Mouse (Mus musculus): ENCODE data around the gene Col25a1. TPM values are rescaled to one million over a fixed set of nuclear protein-coding genes. Genes with fewer than 3 reads are reported as not detected.

Col25a1 gene
- polyA plus RNA-seq, 1 experiment from 2014 or later: 7.0 TPM

DNA sequence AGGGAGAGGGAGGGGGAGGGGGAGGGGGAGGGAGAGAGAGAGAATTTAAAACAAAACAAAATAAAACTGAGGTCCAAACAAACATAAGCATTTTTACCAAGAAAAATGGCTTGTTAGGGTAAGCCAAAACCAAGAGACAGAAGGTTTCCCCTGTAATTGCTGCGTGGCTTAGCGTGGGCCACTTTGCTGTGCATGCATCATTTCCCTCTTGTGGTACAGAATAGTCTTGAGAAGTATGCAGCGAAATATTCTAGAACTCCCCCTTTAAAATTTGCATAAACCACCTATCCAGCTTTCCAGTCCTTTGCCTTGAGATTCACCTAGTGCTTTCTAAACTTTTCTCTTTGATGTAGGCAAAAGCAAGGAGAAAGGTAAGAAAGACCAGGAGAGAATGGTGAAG is 21.8 kb downstream of the Col25a1 start:
- Histone ChIP-seq H3K4me1 (ENCODE audit: insufficient read depth, low read depth, low read length) (no peaks in the 10 kb centered on the region), H3K9me3 (ENCODE audit: low read length) (no peaks in the 10 kb centered on the region), H3K9ac (replicated peaks; ENCODE audit: low read depth) (no peak overlapping the region), H3K27me3 (replicated peaks; ENCODE audit: insufficient read depth, low read length) (no peaks in the 10 kb centered on the region), H3K36me3 (ENCODE audit: insufficient read depth, low read length) (no peaks in the 10 kb centered on the region), H3K4me2 (replicated peaks; ENCODE audit: low read depth, low read length) (no peak overlapping the region), H3K27ac (ENCODE audit: low read length) (no peak overlapping the region), H3K4me3 (ENCODE audit: low read depth, low read length) (no peak overlapping the region)
- ATAC-seq (no peak), DNase-seq (ENCODE audit: low spot score) (no peak)
- TF ChIP-seq CTCF (IDR thresholded peaks at IDR 0.05) (no peak), EP300 (IDR thresholded peaks at IDR 0.05) (no peak)
- 84% methylated on average over 3 of the region's 3 CpGs for WGBS

DNA sequence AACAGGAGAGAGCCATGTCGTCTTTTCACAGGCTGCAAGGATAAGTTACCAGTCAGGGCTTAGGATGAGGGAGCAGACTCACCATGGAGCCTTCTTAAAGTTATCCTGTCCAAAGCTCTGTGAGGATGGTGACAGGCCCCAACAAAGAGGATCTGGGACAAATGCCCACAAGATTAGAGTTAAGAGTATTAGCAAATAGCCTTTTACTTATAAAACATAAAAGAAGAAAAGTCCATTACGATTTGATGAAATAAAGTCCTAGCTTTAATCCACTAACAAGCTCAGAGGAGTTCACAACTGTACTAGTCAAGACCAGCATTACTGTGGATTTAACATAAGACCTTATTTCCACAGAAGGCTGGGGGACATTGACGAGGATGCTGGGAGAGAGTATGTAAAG is 26.2 kb downstream of the Col25a1 start:
- no peak for TF ChIP-seq CTCF (IDR thresholded peaks at IDR 0.05)
- no peak for TF ChIP-seq EP300 (IDR thresholded peaks at IDR 0.05)

DNA sequence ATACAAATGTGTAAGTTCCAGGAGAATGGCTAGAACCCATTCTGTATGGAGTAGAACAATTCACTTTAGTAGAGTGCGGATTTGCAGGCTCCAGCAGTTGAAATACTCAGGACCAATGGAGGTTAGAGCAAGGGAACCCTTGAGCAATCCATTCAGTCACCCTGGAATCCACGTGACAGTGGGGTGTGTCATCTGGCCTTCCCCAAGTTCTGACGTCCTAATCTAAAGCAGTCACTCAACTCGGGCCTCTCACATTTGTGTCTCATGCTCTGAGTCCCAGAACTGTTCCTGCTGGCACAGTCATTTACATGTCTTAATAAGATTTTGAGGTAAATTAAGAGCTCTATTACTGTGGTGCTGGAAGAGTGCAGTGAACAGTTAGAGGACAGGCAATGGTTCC is 28.6 kb downstream of the Col25a1 start:
- DNase-seq (ENCODE audit: low spot score): no peak
- Histone ChIP-seq H3K36me3 (ENCODE audit: insufficient read depth, low read length) (no peaks in the 10 kb centered on the region), H3K27ac (ENCODE audit: low read length) (no peak overlapping the region), H3K27me3 (replicated peaks; ENCODE audit: insufficient read depth, low read length) (no peaks in the 10 kb centered on the region), H3K4me3 (ENCODE audit: low read depth, low read length) (no peak overlapping the region), H3K9ac (replicated peaks; ENCODE audit: low read depth) (no peak overlapping the region), H3K4me1 (ENCODE audit: insufficient read depth, low read depth, low read length) (no peaks in the 10 kb centered on the region), H3K9me3 (ENCODE audit: low read length) (no peaks in the 10 kb centered on the region), H3K4me2 (replicated peaks; ENCODE audit: low read depth, low read length) (no peak overlapping the region)
- 60% methylated on average over 4 of the region's 4 CpGs for WGBS
- no peak for ATAC-seq
- TF ChIP-seq EP300 (IDR thresholded peaks at IDR 0.05) (no peak), CTCF (IDR thresholded peaks at IDR 0.05) (no peak)

More for the DNA sequence above, 26.2 kb downstream of the Col25a1 start:
- H3K27ac ChIP-seq (ENCODE audit: low read length): no peak overlapping the region
- H3K4me2 ChIP-seq (replicated peaks; ENCODE audit: low read depth, low read length): no peak overlapping the region
- no peak overlapping the region for H3K9ac ChIP-seq (replicated peaks; ENCODE audit: low read depth)
- no peak for ATAC-seq
- no peaks in the 10 kb centered on the region for H3K9me3 ChIP-seq (ENCODE audit: low read length)
- H3K27me3 ChIP-seq (replicated peaks; ENCODE audit: insufficient read depth, low read length): no peaks in the 10 kb centered on the region
- no peaks in the 10 kb centered on the region for H3K4me1 ChIP-seq (ENCODE audit: insufficient read depth, low read depth, low read length)
- H3K36me3 ChIP-seq (ENCODE audit: insufficient read depth, low read length): no peaks in the 10 kb centered on the region
- DNase-seq (ENCODE audit: low spot score): no peak
- 58% methylated on average over 3 of the region's 3 CpGs for WGBS
- H3K4me3 ChIP-seq (ENCODE audit: low read depth, low read length): no peak overlapping the region

DNA sequence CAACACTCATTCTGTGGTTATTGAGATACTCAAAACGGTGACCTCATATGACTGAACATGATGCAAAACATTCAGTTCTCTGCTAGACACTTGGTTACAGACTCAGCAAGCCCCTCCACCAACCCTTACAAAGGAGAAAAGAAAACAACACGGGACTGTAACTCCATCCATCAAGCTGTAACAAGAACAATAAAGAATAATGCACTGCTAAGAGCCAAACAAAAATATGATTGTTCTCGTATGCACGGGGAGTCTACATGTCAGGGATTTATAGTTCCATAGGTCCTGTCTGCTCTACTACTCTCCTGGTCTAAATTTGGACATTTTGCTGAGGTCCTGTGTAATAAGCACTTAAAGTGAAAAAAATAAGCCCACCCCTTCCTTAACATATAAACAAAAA is 29.6 kb downstream of the Col25a1 start:
- TF ChIP-seq EP300 (IDR thresholded peaks at IDR 0.05) (no peak), CTCF (IDR thresholded peaks at IDR 0.05) (no peak)
- no peak overlapping the region for H3K4me2 ChIP-seq (replicated peaks; ENCODE audit: low read depth, low read length)
- 52% methylated on average over 4 of the region's 4 CpGs for WGBS
- no peak overlapping the region for H3K4me3 ChIP-seq (ENCODE audit: low read depth, low read length)
- H3K27ac ChIP-seq (ENCODE audit: low read length): no peak overlapping the region
- DNase-seq (ENCODE audit: low spot score) (no peak), ATAC-seq (no peak)
- no peaks in the 10 kb centered on the region for H3K36me3 ChIP-seq (ENCODE audit: insufficient read depth, low read length)
- no peaks in the 10 kb centered on the region for H3K9me3 ChIP-seq (ENCODE audit: low read length)
- H3K4me1 ChIP-seq (ENCODE audit: insufficient read depth, low read depth, low read length): no peaks in the 10 kb centered on the region
- H3K27me3 ChIP-seq (replicated peaks; ENCODE audit: insufficient read depth, low read length): no peaks in the 10 kb centered on the region
- no peak overlapping the region for H3K9ac ChIP-seq (replicated peaks; ENCODE audit: low read depth)

DNA sequence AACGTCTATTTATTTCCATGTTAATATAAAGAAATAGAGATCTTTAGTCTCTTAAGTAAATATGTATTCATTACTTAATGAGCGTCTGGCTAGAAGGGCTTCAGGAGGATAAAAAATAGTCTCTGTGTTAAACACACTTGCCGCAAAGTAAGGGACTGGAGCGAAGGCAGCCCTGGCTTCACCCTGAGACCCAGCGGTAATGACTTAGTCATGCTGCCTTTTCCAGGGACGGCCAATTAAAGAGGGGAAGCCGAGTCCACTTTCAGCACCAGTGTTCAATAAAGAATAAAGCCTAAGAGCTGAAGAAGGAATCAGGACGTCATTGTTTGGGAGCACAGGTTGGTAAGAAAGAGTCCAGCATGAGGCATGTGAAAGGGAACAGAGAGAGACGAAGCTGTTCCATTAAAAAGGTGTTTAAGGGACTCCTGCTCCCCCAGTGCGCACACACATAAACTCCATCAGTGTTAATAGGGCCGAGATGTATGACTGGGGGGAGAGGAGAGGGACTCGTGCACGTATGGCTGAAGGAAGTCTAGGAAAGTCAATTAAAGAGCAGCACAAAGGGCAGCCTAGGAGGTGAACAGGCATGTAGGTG is 30.1 kb downstream of the Col25a1 start:
- WGBS: 64% methylated on average over 13 of the region's 13 CpGs
- H3K9me3 ChIP-seq (ENCODE audit: low read length): no peaks in the 10 kb centered on the region
- ATAC-seq: no peak
- no peak for DNase-seq (ENCODE audit: low spot score)
- H3K4me1 ChIP-seq (ENCODE audit: insufficient read depth, low read depth, low read length): no peaks in the 10 kb centered on the region
- no peak for TF ChIP-seq CTCF (IDR thresholded peaks at IDR 0.05)
- no peak for TF ChIP-seq EP300 (IDR thresholded peaks at IDR 0.05)
- no peak overlapping the region for H3K4me3 ChIP-seq (ENCODE audit: low read depth, low read length)
- H3K36me3 ChIP-seq (ENCODE audit: insufficient read depth, low read length): no peaks in the 10 kb centered on the region
- no peak overlapping the region for H3K27ac ChIP-seq (ENCODE audit: low read length)
- no peaks in the 10 kb centered on the region for H3K27me3 ChIP-seq (replicated peaks; ENCODE audit: insufficient read depth, low read length)
- no peak overlapping the region for H3K4me2 ChIP-seq (replicated peaks; ENCODE audit: low read depth, low read length)
- no peak overlapping the region for H3K9ac ChIP-seq (replicated peaks; ENCODE audit: low read depth)

DNA sequence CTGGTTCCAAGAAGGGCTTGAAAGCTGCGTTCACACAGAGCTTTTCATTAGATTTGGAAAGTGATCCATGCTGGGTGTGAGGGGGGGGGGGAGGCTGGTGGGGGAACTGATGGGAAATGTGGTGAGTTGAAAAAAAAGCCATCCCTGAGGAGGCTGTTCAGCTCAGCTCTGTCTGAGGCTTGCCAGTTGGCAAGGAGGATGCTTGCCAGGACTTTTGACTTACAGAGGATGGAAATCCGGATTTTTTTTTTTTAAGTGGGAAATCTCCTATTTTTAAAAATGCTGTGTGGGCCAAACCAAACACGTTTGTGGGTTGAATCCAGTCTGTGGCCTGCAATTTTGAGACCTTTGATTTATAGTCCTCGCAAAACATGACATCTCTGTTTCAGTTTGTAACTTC is 35.6 kb downstream of the Col25a1 start:
- 54% methylated on average over 4 of the region's 4 CpGs for WGBS
- no peak for DNase-seq (ENCODE audit: low spot score)
- Histone ChIP-seq H3K9me3 (ENCODE audit: low read length) (no peaks in the 10 kb centered on the region; the same call in 1 of the 2 replicates), H3K9ac (replicated peaks; ENCODE audit: low read depth) (no peak overlapping the region), H3K4me3 (ENCODE audit: low read depth, low read length) (no peak overlapping the region), H3K4me1 (ENCODE audit: insufficient read depth, low read depth, low read length) (no peaks in the 10 kb centered on the region), H3K4me2 (replicated peaks; ENCODE audit: low read depth, low read length) (no peak overlapping the region), H3K36me3 (ENCODE audit: insufficient read depth, low read length) (no peaks in the 10 kb centered on the region), H3K27ac (ENCODE audit: low read length) (no peak overlapping the region), H3K27me3 (replicated peaks; ENCODE audit: insufficient read depth, low read length) (no peaks in the 10 kb centered on the region)
- no peak for ATAC-seq
- TF ChIP-seq CTCF (IDR thresholded peaks at IDR 0.05) (no peak), EP300 (IDR thresholded peaks at IDR 0.05) (no peak)

DNA sequence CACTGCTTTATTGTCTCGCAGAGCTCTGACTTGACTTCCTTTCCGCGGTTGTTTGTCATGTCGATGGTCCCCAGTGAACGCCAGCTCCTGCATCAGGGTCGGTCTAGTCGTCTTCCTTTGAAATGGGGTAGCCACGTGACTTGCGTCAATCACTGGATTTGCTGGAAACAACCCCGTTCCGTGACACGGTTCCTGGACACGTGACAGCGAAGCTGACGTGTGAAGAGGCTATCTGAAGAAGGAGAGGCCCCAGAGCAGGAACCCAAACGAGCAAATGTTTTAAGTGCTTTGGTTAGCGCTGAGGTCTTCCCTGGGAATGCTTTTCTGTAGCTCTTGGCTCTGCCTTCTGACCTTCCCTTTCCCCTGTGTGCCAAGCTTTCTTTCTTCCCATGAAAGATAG is 41.5 kb downstream of the Col25a1 start:
- no peaks in the 10 kb centered on the region for H3K4me1 ChIP-seq (ENCODE audit: insufficient read depth, low read depth, low read length)
- DNase-seq (ENCODE audit: low spot score) (no peak), ATAC-seq (no peak)
- no peaks in the 10 kb centered on the region for H3K36me3 ChIP-seq (ENCODE audit: insufficient read depth, low read length)
- no peak overlapping the region for H3K9ac ChIP-seq (replicated peaks; ENCODE audit: low read depth)
- 65% methylated on average over 17 of the region's 17 CpGs for WGBS
- H3K4me3 ChIP-seq (ENCODE audit: low read depth, low read length): no peak overlapping the region
- H3K9me3 ChIP-seq (ENCODE audit: low read length): no peaks in the 10 kb centered on the region; the same call in 1 of the 2 replicates
- no peak for TF ChIP-seq CTCF (IDR thresholded peaks at IDR 0.05)
- no peak for TF ChIP-seq EP300 (IDR thresholded peaks at IDR 0.05)
- H3K27ac ChIP-seq (ENCODE audit: low read length): no peak overlapping the region
- H3K4me2 ChIP-seq (replicated peaks; ENCODE audit: low read depth, low read length): no peak overlapping the region
- no peaks in the 10 kb centered on the region for H3K27me3 ChIP-seq (replicated peaks; ENCODE audit: insufficient read depth, low read length)

Measured in lung, postnatal 0 days (tissue).